Mouse (Mus musculus) retina, postnatal 1 day (tissue): ENCODE results near the gene Mitf.

Source experiments
- DNase-seq: peaks from one replicate; pipeline ENCODE4 v3.0.0-alpha.2; 2012

Gene Mitf

DNA sequence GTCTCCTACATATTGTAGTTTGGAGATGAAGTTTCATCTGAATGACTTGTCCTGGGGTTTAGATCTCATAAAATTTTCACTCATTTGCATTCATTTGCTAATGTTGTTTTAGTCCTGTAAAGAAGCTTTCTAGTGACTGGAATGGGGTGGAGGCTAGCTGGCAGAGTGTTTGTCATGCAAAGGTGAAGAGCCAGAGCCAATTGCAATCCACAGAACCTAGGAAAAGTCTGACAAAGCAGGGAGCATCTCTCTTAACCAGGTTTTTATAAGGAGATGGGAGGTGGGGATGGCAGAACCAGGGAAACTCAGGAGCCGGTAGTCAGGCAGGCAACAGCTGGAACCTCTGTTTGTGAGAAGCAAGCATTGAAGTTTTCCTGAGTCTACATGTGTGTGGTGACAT lies 144.9 kb downstream of the Mitf start:
- no peak for DNase-seq

DNA sequence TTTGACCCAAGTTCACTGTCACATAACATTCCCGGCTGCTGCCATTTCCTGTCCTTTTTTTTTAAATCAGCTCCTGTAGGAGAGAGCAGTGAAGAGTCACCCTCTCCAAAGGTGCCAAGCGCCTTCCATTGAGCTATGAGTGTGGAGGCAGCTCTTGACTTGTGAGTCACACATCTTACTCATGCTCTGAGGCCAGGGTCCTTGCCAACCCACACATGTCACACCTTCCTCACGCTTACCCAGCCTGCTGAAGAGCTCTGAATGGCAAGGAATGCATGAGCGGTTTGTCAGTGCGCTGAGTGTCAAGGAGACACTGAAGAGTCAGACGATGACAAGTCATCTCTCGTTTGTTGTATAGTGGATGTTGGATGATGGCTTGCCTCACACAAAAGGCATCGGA lies 146.0 kb downstream of the Mitf start:
- peak; percentile 18 for DNase-seq

DNA sequence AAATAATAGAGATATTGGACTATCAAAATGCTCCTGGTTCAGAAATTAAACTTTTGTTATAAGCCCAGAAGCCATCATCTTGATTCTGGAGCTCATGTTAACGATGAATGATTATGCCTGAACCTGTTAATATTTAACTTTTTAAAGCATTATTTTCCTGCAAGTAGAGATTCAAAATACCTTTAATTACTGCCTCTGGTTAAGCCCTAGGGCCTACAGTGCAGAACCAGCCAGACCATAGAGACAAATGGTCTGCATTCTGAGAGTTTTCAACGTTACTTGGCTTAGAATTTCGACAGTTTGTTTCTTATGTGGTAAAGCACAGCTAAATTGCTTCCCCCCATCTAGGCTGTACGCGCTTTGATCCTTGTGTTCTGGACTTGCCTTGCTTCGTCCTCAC lies 149.3 kb downstream of the Mitf start:
- DNase-seq: no peak

DNA sequence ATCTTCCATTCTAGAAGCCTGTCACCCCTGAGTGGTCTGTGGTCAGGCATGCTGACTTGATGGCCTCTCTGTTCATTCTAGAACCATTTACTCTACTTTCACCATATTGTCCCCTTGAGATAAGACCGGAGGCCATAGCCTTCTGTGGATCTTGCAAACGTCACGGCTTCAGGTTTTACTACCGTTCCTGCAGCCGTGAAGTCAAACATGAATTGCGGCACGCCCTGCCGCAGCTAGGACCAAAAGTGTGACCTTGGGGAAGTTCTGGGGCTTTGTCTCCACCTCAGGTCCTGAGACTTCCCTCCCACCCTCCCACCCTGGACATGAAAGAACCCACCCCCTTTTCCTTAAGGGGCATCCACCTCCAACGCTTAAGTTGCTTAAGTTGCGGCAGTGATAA lies 149.8 kb downstream of the Mitf start:
- no peak for DNase-seq

DNA sequence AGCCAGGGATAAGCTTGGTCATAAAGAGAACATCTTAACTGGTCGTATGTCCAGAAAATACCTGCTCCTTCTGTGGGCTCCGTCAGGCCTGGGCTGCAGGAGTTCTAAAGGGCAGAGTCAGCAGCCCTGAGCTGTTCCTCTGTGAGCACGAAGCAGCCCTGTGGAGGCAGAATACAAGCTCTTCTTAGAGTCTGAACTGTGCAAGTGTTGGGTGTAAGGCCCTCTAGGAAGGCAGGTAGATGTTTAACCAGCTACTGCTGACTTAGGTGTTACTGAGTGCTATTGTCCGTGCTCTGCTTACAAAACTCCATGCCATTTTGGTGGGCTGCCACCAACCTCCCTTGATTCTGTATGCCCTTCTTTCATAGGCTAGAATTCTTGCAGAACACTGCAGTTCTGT lies 151.4 kb downstream of the Mitf start:
- no peak for DNase-seq

DNA sequence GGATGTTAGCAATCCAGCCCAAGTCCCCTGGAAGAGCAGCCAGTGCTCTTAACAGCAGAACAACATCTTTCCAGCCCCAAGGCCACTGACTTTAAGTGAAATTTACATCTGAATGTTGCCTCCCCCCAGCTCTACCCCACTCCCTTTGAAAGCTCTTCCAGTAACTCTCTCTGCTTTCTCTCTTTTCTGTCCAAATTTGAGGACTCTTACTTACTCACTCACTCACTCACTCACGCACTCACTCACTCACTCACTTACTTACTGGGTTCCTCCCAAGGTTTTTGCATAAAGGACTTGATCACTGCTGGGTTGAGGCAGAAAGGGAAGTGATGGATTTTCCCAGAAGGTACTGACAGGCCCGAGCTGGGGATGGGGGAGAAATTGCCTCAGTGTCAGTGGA lies 154.9 kb downstream of the Mitf start:
- DNase-seq: no peak

DNA sequence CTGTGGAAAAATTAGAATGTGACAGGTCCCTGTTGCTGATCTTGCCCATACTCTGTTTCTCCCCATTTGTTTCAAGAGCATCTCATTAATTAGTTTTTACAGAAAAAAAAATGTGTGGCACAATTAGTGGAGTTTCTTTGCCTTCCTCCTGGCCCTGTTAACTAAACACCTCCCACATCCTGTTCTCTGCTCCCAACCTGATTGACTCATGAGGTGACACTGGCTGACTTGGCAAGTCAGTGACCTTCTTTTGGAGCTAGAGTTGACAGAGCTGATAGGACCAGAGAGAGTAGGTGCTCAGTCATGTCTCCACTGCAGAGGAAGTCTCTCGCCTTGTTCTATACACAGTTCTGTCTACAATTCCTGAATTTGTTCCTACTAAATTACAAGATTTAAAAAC lies 155.5 kb downstream of the Mitf start:
- no peak for DNase-seq

DNA sequence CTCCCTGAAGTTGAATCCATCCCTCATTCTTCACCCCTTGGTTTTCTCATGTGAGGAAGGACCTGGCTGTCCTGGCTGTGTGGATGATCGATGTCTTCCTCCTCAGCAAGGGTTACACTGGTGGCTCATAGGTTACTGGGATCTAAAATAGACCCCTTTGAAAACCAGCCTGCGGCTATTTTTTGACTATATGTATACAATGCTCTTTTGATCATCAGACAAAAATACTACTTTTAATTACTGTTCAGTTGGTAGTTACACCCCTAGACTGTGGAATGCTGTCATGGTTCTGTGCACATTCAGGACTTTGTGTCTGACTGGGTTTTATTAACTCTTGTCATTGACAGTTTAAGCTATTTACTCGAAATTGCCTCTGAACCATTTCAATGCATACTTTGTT lies 157.9 kb downstream of the Mitf start:
- DNase-seq: no peak

DNA sequence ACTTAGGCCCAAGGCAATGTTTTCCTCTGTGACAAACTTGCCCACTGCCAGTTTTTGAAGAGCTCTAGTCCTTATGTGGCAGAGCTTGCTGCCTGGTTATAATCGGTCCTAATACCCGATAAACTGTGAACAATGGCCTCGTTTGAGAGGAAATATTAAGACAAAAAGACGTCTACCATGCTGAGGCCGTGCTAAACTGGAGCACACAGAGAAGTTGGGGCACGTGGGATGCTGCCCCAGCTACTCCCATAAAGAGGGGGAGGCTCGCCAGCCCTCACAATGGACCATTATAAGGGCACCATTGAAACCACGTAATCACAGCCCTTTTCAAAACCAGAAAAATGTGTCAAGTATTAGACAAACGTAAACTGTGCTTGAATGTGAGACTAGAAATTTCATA lies 174.8 kb downstream of the Mitf start:
- peak; percentile 69 for DNase-seq

DNA sequence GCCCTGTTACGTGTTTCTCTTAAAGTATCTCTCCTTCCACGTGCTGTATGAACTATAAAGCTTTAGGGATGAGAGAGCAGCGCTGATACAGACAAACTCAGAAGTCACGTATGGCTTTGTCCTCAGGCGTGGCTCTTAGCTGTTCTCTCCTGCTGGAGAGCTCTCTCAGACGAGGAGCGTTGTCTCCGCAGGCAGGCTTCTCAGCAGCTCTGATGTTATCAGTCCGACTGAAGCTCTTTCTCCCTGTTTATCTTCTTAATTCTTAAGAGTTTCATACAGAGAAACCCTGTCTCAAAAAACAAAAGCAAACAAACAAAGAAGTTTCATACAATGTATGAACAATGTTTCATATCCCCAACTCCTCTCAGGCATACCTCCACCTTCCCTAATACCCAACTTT lies 178.8 kb downstream of the Mitf start:
- no peak for DNase-seq

DNA sequence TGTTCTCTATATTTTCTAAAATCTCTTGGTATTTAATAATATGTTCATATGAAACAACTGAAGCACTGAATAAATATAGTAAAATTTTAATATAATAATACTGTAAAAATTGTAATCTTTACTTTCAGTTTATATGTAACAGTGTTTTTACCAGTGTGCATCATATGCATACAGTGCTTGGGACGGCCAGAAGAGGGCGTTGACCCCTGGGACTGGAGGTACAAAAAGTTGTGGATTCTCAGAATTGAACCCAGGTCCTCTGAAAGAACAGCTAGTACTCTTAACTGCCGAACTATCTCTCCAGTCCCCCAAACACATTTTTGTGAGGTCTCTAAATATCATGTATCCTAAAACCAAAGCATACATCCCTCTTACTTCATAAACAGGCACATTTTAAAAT lies 179.6 kb downstream of the Mitf start:
- DNase-seq: no peak

DNA sequence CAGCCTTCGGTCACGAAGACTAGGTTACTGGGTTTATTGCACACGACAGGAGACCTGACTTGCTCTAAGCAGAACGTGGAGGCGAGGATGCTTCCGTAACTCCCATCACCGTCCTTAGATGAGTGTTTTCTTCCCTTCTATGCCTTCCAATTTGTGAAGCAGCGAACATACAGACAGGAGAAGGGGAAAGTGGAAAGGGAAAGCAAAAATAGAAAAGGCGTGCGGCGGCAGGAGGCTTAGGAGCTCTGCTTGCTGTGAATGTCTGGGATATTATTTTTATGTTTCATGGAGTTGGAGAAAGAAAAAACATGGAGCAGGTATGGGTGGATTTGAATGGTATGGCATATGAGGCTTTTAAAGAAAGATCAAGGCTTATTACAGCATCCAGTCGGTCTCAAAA lies 186.7 kb downstream of the Mitf start:
- DNase-seq: no peak

DNA sequence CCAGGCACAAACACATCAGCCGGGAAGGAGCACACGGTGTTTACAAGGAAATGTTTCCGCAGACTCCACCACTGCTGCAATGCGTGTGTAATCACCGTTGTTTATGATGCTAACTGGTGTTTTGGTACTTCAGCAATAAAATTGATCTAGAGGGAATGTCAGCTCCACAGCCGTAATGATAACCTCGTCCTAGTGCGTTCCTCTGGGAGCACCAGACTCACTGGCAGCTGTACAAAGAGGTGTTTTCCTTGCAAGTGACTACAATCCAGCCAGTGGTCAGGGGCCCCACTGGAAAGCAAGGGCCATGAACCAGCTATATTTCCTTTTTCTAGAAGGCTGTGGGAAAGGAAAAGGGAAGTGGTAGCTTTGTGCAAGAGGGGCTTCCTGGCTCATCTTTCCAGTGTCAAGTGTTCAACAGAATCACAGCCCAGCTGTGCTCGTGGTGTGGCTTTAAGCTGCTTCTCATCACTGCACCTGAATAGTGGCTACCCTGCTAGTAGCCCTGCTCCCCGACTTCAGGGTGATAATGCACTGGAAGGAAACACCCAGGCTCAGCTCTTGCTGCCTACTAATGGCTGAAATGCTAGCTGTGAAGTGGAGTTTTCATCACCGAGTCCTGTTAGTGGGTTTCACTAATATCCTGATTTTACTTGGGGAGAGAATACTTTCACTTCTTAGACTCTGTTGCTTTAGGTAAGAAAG lies 188.9 kb downstream of the Mitf start:
- no peak for DNase-seq

DNA sequence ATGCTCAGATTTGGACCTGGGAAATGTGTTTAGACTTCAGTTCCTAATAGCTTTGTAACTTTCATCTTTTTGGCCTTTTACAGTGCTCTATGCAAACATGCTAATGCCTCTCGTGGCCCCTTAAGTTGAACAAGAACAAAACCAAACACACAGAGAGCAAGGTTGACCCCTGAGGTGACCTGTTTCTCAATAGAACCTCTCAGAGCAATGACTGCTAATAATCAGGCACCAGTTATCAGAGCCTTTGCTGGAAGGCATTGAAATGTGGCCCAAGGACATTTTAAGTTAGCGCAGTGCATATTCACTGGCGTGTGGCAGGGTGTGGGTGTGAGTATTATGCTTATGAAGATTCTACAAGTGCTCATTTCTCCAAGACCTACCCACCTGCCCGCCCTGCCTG lies 194.7 kb downstream of the Mitf start:
- DNase-seq: no peak

DNA sequence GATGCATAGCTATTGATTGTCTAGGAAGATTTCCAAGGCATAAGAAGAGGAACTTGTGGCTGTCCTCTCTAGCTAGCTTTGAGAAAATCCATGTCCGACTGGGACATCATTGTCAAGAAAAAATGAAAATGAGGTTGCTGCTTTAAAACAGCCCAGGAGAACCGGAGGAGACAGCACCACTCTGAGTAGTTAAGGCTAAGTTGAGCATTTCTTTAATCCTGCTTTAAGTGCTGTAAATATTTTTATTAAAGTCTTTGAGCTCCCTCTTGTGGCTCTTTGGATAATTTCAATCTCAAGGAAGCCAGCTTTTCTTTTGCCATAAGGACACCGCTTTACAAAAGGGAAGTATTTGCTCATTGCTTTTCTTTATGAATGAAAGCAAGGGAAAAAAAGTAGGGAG lies 196.3 kb downstream of the Mitf start:
- DNase-seq: peak; percentile 78

DNA sequence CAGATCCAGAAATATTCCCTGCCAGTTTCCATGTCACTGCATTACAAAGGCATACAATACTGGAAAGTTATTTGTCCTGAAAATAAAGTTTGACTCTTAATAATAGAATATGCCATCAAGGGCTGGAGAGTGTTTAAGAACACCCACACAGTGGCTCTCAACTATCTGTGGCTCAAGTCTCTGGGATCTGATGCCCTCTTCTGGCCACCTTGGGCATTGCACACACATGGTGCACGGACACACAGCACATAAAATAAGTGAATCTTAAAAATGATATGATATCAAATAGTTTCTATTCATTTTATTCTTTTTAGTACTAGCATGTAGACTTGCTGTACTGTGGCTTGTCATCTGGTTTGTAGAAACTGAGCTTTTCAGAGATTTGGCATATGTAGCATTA lies 198.7 kb downstream of the Mitf start:
- peak; percentile 43 for DNase-seq

DNA sequence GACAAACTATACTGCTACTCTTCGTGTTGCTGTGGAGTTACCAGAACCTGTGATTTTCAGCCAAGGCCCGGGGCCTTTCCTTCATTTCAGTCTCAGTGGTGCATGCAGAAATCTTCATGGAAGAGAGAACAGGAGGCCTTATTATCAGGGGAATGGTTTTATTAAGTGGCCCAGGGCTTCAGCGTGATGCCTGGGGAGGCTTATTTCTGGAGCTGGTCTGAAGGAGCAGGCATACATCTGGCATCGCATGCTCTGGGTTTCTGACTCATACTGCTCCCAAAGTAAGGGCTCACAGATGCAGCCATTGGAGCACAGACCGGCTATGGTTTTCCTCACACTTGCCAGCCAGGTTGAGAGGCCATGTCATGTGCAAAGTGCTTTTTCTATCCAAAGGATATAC lies 208.2 kb downstream of the Mitf start:
- DNase-seq: no peak

DNA sequence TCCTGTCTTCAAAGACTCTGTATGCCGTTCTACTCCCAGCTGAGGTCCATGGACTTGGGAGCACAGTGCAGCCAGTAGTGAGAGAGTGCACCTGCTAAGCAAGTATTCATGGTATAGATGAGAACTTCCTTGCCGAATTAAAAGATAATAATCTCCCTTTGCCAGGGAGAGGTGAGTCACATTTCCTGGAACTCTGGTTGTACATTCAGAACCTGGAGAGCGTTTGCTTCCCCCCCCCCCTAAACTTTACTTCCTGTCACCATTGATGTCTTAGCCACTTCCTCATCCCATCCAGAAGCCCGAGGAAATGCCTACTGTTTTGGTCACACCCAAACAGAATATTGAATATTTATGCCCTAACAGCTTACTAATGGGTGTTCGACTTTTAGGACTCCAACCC lies 209.0 kb downstream of the Mitf start:
- no peak for DNase-seq

DNA sequence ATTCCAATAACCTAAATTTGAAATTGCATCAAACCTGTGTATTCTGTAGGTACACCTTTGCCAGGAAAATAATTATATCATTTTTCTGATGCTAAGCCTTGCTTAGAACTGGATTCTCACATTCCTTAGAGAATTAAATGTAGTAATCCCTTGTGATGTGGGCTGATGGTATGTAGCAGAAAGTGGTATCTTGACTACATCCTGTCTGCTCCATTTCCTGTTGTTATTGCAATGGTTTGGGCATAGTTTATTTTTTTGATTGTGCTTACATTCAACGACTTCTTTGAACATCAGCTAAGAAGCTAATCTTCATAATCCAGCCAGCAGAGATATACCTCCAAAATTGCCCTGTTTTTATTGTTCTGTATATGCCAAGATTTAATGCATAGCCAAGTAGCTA lies 217.0 kb downstream of the Mitf start:
- no peak for DNase-seq

DNA sequence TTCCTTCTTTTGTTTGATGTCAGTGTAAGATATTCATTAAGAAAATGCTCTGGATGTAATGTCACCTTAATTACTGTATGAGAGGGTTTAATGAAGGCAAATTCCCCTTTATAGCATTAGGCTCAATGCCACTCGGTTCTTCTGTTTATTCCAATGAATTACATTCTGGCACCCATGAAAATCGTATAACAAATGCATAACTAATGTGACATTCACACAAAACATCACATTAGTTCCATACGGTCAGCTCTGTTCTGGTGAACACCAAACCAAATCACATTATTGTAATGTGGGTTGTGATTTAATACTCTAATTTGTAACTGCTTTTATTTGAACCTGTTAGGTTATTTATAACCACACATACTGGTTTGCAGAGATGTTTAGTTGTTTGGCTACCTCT lies 231.7 kb downstream of the Mitf start:
- DNase-seq: peak; percentile 30

DNA sequence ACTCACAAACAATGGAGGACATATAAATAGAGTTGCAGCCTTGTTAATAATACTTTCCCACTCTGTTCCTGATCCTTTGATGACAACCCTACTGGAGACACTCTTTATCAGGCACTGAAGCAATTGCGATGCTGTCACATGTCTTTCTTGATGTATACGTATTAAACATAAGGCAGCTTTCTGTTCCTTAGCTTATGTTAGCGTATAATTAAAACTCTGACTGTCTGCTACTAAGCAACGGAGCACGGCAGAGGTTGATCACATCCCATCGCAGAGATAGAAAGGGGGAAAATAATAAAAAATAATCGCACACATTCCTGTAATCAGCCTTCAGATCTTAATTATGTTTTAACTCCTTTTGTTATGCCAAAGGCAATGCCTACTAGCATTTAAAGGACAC lies 234.9 kb downstream of the Mitf start:
- no peak for DNase-seq

DNA sequence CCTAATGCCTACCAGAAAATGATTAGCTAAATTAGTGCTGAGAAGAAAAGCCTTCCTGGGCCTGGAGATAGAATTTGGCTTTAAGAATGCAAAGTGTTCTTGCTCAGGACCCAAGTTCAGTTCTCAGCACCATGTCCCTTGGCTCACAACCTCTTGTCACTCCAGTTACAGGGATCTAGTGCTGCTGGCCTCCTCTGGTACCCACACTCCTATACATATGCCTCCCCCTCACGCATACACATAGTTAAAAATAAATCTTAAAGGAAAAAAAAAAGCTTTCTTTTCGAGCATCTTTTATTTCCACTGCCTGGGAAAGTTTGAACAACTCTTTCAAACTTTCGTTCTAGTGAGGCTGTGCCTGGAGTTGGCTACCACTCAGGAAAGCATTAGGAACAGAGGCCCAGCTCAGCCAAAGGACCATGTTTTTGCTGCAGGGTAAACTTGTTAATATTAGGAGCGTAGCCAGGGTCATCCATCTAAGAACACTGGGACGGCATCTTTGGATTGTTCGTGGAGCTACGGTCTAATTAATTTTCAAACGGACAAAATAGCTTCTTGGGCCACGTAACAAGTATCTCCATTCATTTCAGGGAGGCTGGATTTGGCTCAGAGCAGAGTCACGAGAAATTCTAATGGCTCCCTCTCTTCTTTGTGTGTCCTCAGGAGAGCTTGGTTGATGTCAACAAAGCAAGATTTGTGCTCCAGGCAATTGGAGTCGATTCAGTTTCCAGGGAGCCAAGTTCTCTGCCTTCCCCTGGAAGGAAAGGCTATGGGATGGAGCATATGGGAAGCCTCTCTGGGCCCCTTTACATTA lies 239.7 kb downstream of the Mitf start:
- DNase-seq: peak; percentile 58

DNA sequence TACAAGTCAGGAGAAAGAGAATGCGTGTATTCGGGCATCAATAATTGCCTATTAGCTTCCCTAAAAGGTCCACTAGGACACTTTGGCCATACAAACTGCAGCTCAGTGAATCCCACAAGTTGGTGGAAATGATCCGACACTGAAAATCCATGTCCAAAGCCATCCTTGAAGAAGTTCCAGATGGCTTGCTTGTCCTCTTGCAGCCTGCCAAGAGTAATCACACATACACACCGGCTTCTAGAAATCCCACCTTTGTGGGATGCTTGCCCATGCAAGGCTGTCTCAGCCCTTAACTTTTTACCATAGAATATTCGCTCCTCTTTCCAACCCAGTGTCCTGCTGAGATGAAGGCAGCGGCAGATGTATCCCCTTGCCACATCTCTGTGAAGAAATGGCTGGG lies 240.9 kb downstream of the Mitf start:
- DNase-seq: peak; percentile 24

DNA sequence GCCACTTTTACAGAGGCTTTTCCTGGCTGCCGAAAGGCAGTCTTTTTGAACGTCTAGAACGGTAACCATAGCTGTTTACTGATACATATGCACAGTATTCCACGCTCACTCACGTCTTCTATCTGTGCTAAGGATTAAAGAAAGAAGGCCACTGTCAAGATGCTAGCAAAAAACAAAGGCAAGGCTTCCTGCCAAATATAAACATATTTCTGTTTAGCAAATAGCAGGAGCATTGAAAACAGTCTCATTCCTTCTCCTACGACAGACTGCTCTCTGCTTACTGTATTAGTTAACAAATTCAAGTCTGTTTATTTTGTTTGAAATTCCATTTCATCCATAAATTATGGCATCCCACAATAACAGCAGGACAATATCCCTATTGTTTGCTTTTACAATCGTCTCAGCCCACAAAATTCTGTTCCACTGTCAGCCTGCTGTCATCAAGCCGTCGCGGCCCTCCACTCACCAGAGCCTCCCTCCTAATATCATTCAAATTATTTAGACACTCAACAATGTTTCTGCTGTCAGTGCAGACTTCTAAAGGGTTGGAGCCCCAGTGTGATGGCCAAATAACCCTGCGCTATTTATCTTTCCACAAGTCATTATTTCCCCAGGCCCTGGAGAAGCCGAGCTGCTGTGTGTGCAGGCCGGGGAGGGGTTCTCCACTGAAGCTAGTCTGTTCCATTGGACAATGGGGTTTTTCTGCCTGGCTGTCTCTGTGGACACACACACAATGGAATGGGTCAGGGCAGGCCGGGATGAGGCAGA lies 242.0 kb downstream of the Mitf start:
- DNase-seq: peak; percentile 86
